Mouse (Mus musculus) adrenal gland, adult 8-10 months (tissue): ENCODE results near the gene Rhbg. TPM values are rescaled to one million over a fixed set of nuclear protein-coding genes. Genes with fewer than 3 reads are reported as not detected.

Source experiments
- DNase-seq: peaks from one replicate; pipeline ENCODE4 v3.0.0; 2022
- total RNA-seq, 4 experiments: library from RNA; stranded (reverse); gene quantifications; 2 replicates each; pipeline ENCODE4 v1.2.4; 2022

Gene Rhbg
- total RNA-seq, 4 experiments from 2014 or later, result 12.0 to 27.5 (median 17.3) TPM

DNA sequence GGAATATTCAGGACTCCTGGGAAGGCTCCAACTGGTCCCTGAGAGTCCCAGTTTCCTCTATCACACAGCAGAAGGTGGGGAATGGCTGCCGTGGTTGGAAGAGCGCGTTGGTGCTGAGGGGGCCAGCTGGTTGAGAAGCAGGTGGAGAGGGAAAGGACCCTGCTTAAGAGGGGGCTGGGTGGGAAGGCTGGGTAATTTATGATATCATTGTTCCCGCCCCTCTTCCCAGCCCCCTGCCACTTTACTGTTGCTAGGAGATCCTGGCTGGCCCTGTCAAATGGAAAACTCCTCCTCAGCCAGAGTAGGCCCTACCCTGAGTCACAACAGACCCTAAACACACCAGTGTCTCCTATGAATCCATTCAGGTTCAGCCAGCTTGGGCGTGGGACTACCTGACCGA lies 26.5 kb downstream of the Rhbg start:
- DNase-seq, result no peak

- DNase-seq, result no peak
Observed at GRCm38 (mm10) chr3:88227260-88227659, 27.2 kb downstream of the Rhbg start.

GRCm38 (mm10) chr3:88226101-88226845 lies 28.2 kb downstream of the Rhbg start:
- DNase-seq, result no peak

DNA sequence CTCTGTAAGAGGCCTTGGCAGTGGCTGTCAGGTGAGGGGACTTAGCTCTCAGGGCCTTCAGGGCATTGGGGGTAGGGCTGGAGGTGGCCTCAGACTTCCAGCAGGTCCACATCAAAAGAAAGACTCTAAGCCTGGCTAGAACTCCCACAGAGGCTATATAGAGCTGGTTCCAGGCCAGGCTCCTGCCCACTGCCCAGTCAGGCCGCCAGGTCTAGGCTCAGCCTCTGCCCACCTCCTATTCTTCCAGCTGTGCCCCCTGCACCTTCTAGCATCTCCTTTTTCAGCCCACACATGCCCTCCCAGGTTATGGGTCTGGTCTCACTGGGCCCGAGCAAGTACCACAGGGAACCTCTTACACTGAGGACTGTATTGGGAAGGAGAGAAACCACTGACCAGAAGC lies 29.6 kb downstream of the Rhbg start:
- no peak for DNase-seq

DNA sequence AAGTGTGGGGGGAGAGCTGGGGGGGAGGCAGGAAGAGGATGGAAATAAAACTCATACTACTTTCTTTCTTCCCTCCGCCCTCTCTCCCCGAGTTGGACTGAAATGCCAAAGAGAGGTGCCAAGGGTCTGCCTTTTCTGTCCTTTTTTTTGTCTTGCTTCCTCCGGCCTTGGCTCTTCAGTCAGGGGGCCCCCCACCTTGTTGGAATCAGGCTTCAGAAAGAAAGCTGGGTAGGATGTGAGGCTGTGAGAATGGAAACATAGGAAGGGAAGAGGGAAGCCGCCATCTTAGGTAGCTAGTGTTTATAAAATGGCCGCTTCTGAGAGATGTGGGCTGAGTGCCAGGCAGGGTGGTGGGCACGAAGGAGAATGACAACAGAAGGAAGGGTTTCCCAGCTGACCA lies 32.1 kb downstream of the Rhbg start:
- DNase-seq, result no peak

GRCm38 (mm10) chr3:88221519-88222390 lies 32.8 kb downstream of the Rhbg start:
- no peak for DNase-seq

- peak; percentile 50 for DNase-seq
Observed at GRCm38 (mm10) chr3:88220842-88221241, 33.7 kb downstream of the Rhbg start.

DNA sequence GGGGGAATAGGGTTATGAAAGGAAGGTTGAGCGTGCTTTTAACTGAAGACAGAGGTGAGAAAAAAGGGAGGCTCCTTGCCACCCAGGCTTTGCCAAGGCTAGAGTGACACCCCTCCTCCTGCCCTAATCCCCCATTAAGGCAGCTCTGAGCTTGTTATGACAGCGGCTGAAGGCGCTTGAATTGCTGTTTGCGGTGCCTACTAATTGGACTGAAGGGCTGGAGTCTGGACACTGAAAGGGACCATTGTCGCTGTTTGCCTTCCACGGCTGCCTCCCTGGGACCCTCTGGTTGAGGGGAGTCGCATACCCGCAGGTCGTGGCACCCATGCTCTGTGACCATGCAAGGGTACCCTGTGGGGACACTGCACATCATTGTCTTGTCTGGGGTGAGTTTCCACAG lies 34.6 kb downstream of the Rhbg start:
- no peak for DNase-seq

DNA sequence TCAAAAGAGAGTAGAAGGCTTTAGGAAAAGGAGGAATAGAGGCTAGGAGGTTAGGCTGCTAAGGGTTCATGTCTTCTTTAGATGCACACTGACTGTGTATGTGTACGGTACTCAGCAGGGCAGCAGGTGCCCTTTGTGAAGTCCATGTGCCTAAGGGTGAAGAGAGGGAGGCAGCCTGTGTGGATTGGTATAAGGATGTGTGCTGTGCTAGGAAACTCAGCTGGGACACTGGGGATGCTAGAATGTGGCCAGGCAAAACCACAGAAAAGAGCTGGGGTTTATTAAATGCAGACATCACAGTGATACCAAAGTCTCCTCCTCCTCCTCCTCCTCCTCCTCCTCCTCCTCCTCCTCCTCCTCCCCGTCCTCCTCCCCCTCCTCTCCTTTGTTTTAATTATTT lies 36.8 kb downstream of the Rhbg start:
- DNase-seq, result no peak

GRCm38 (mm10) chr3:88216534-88217326 lies 37.8 kb downstream of the Rhbg start:
- DNase-seq, result no peak

- DNase-seq, result no peak
Observed at GRCm38 (mm10) chr3:88216116-88216515, 38.4 kb downstream of the Rhbg start.

GRCm38 (mm10) chr3:88215553-88216004 lies 38.9 kb downstream of the Rhbg start:
- no peak for DNase-seq

- DNase-seq, result no peak
Observed at GRCm38 (mm10) chr3:88214971-88215552, 39.4 kb downstream of the Rhbg start.

GRCm38 (mm10) chr3:88214197-88214938 lies 40.1 kb downstream of the Rhbg start:
- DNase-seq, result no peak

- DNase-seq, result no peak
Observed at GRCm38 (mm10) chr3:88213019-88213418, 41.5 kb downstream of the Rhbg start.

- DNase-seq, result no peak
Observed at GRCm38 (mm10) chr3:88212356-88212755, 42.2 kb downstream of the Rhbg start.

GRCm38 (mm10) chr3:88210918-88211317 lies 43.6 kb downstream of the Rhbg start:
- DNase-seq, result no peak

- no peak for DNase-seq
Observed at GRCm38 (mm10) chr3:88210121-88210520, 44.4 kb downstream of the Rhbg start.

GRCm38 (mm10) chr3:88209306-88209705 lies 45.2 kb downstream of the Rhbg start:
- no peak for DNase-seq

GRCm38 (mm10) chr3:88208226-88208720 lies 46.2 kb downstream of the Rhbg start:
- no peak for DNase-seq

DNA sequence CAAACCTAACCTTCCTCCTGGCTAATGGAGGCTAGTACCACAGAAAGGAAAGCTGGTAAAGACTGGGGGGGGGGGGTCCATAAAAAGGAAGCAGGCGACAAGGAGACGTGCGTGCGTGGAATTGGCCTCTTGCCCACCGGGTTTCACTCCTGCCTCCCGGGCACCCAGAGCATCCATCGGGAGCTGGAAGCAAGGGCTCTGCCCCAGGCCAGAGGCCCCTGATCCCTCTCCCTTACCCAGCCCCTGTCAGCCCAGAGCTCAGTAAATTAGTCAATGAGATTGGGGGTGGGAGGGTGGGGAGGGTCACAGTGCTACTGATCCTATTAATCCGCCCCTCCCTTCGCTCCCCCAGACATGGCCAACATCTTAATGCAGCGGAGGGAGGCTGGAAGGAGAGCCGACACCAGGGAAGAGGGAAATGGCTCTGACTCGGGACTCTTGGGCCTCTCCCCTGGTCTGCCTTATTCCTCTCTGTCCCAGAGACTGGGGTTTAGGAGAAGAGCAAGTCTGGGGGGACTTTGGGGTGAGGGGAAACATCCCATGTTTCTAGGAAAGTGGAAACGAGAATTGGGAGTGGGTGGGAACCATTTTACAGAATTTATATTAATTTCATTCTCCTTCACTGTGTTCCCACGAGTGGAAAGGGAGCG lies 46.9 kb downstream of the Rhbg start:
- no peak for DNase-seq
